Mouse (Mus musculus) stomach, postnatal 0 days (tissue): ENCODE data around the gene Arhgef38. TPM values are rescaled to one million over a fixed set of nuclear protein-coding genes. Genes with fewer than 3 reads are reported as not detected.

ENCODE experiments used
- ATAC-seq: fragments of 200-750 bp; cut with Nextera tagmentation; 2 replicates; pipeline ENCODE4 v1.8.0; 2017; ENCODE audit not compliant: low FRiP score, low TSS enrichment
- DNase-seq: peaks from one replicate; pipeline ENCODE4 v3.0.0-alpha.2; 2016; ENCODE audit warnings: low spot score
- H3K27ac ChIP-seq: fragments of 300-500 bp; sonication (generic); replicated peaks from 2 replicates; pipeline ENCODE4 v1.5.1; 2014; ENCODE audit warnings: mild to moderate bottlenecking, control low read depth
- H3K27me3 ChIP-seq: fragments of 300-500 bp; sonication (generic); 2 replicates; pipeline ENCODE4 v1.6.1; 2014; ENCODE audit warnings: low read length; ENCODE audit not compliant: control insufficient read depth, insufficient read depth
- H3K36me3 ChIP-seq: fragments of 300-500 bp; sonication (generic); 2 replicates; pipeline ENCODE4 v1.6.1; 2014; ENCODE audit warnings: low read length, mixed read lengths; ENCODE audit not compliant: control insufficient read depth, insufficient read depth
- H3K4me1 ChIP-seq: fragments of 300-500 bp; sonication (generic); replicated peaks from 2 replicates; pipeline ENCODE4 v1.6.1; 2014; ENCODE audit warnings: antibody characterized with exemption; ENCODE audit not compliant: control insufficient read depth, insufficient read depth
- H3K4me2 ChIP-seq: fragments of 300-500 bp; sonication (generic); replicated peaks from 2 replicates; pipeline ENCODE4 v1.6.1; 2014; ENCODE audit warnings: low read depth, mild to moderate bottlenecking, control low read depth, moderate library complexity
- H3K4me3 ChIP-seq: fragments of 300-500 bp; sonication (generic); 2 replicates; pipeline ENCODE4 v1.5.1; 2014; ENCODE audit warnings: low read depth, low read length, control low read depth
- H3K9ac ChIP-seq: fragments of 300-500 bp; sonication (generic); 2 replicates; pipeline ENCODE4 v1.6.1; 2014; ENCODE audit warnings: mild to moderate bottlenecking, low read length, control low read depth, mixed read lengths
- H3K9me3 ChIP-seq: fragments of 300-500 bp; sonication (generic); 2 replicates; pipeline ENCODE4 v1.6.1; 2016; ENCODE audit warnings: low read length; ENCODE audit not compliant: control insufficient read depth
- CTCF ChIP-seq: IDR thresholded peaks from 2 replicates; pipeline ENCODE4 v1.5.1; 2016; ENCODE audit warnings: antibody characterized with exemption, low read depth, mild to moderate bottlenecking, moderate library complexity
- EP300 ChIP-seq: optimal IDR thresholded peaks from 2 replicates; pipeline ENCODE3; 2016; ENCODE audit warnings: antibody characterized with exemption
- WGBS: fragments of 180-500 bp; shearing (Covaris S2); extraction: QIAGEN DNeasy Blood & Tissue Kit; methylation state at CpG from one replicate; pipeline ENCODE4 v1.1.7; 2014; 5-methylcytosine and 5-hydroxymethylcytosine counted together
- polyA plus RNA-seq: library from polyadenylated mRNA; unstranded; fragments of >200 nt; fragmentation: Nextera tagmentation; extraction: Ambion mirVana; gene quantifications from 2 replicates; pipeline ENCODE4 v1.2.1, GENCODE M21; 2015

Arhgef38 gene
- polyA plus RNA-seq, 1 experiment from 2014 or later = 0.53 TPM

- Histone ChIP-seq H3K9ac (no peak overlapping the region), H3K9me3 (no peaks in the 10 kb centered on the region), H3K4me1 (no peaks in the 10 kb centered on the region), H3K4me2 (no peak overlapping the region), H3K36me3 (peaks cover 9% of the 10 kb centered on the region), H3K4me3 (no peak overlapping the region), H3K27me3 (no peaks in the 10 kb centered on the region), H3K27ac (no peak overlapping the region)
- peak; percentile 22 for DNase-seq
- WGBS = 39% methylated on average over 2 of the region's 2 CpGs
- peak; percentile 77 for TF ChIP-seq CTCF
- TF ChIP-seq EP300 = no peak
- no peak for ATAC-seq
Observed at GRCm38 (mm10) chr3:133111741-133112140, 123.0 kb downstream of the Arhgef38 start.

GRCm38 (mm10) chr3:133109844-133110243 lies 124.9 kb downstream of the Arhgef38 start:
- Histone ChIP-seq H3K4me3 (no peak overlapping the region), H3K9ac (no peak overlapping the region), H3K9me3 (no peaks in the 10 kb centered on the region), H3K4me2 (no peak overlapping the region), H3K4me1 (no peaks in the 10 kb centered on the region), H3K27ac (no peak overlapping the region), H3K27me3 (no peaks in the 10 kb centered on the region), H3K36me3 (peaks cover 12% of the 10 kb centered on the region)
- TF ChIP-seq EP300 = no peak
- DNase-seq (no peak), ATAC-seq (no peak)
- WGBS = 88% methylated on average over 4 of the region's 4 CpGs

GRCm38 (mm10) chr3:133108731-133109130 lies 126.0 kb downstream of the Arhgef38 start:
- Histone ChIP-seq H3K4me3 (no peak overlapping the region), H3K36me3 (peaks cover 14% of the 10 kb centered on the region), H3K9me3 (no peaks in the 10 kb centered on the region), H3K27me3 (no peaks in the 10 kb centered on the region), H3K4me2 (no peak overlapping the region), H3K4me1 (no peaks in the 10 kb centered on the region), H3K9ac (no peak overlapping the region), H3K27ac (no peak overlapping the region)
- whole genome bisulfite sequencing = 88% methylated on average over 4 of the region's 4 CpGs
- DNase-seq (no peak), ATAC-seq (no peak)
- TF ChIP-seq EP300 = no peak
- TF ChIP-seq CTCF = no peak

GRCm38 (mm10) chr3:133104436-133104835 lies 130.3 kb downstream of the Arhgef38 start:
- 85% methylated on average over 3 of the region's 3 CpGs for WGBS
- no peaks in the 10 kb centered on the region for H3K27me3 ChIP-seq
- no peak overlapping the region for H3K27ac ChIP-seq
- TF ChIP-seq EP300 (no peak), CTCF (no peak)
- H3K4me1 ChIP-seq = no peaks in the 10 kb centered on the region
- H3K4me3 ChIP-seq = no peak overlapping the region
- H3K4me2 ChIP-seq = no peak overlapping the region
- H3K9me3 ChIP-seq = no peaks in the 10 kb centered on the region
- no peak for ATAC-seq
- no peak overlapping the region for H3K9ac ChIP-seq
- DNase-seq = no peak
- H3K36me3 ChIP-seq = peaks cover 23% of the 10 kb centered on the region

- no peak for DNase-seq
- Histone ChIP-seq H3K27ac (no peak overlapping the region), H3K36me3 (peaks cover 19% of the 10 kb centered on the region), H3K4me2 (no peak overlapping the region), H3K27me3 (no peaks in the 10 kb centered on the region), H3K9me3 (no peaks in the 10 kb centered on the region), H3K4me3 (no peak overlapping the region), H3K9ac (no peak overlapping the region), H3K4me1 (no peaks in the 10 kb centered on the region)
- TF ChIP-seq EP300 = no peak
- TF ChIP-seq CTCF = no peak
- WGBS = 82% methylated on average over 3 of the region's 3 CpGs
- ATAC-seq = no peak
Observed at GRCm38 (mm10) chr3:133103768-133104167, 131.0 kb downstream of the Arhgef38 start.

- ATAC-seq (peak; percentile 65; the same call in 1 of the 2 replicates), DNase-seq (no peak)
- H3K4me3 ChIP-seq = no peak overlapping the region
- H3K9ac ChIP-seq = no peak overlapping the region
- H3K9me3 ChIP-seq = no peaks in the 10 kb centered on the region
- H3K4me2 ChIP-seq = no peak overlapping the region
- WGBS = 64% methylated on average over 2 of the region's 2 CpGs
- H3K27ac ChIP-seq = no peak overlapping the region
- peaks cover 11% of the 10 kb centered on the region for H3K36me3 ChIP-seq
- no peaks in the 10 kb centered on the region for H3K4me1 ChIP-seq
- TF ChIP-seq CTCF = no peak
- TF ChIP-seq EP300 = no peak
- H3K27me3 ChIP-seq = no peaks in the 10 kb centered on the region
Observed at GRCm38 (mm10) chr3:133098909-133099308, 135.8 kb downstream of the Arhgef38 start.
